Mouse (Mus musculus) thymus, adult 2 months (tissue): ENCODE data around the gene Glp2r.

ENCODE experiments used
- CTCF ChIP-seq: fragments of 200-500 bp; IDR thresholded peaks from 2 replicates; pipeline ENCODE4 v1.5.1; 2012; ENCODE audit warnings: mild to moderate bottlenecking, control low read depth, low read length, moderate library complexity, borderline replicate concordance; ENCODE audit not compliant: control insufficient read depth, poor library complexity, insufficient read depth; ENCODE audit errors: extremely low read depth
- POLR2A ChIP-seq: fragments of 200-500 bp; IDR thresholded peaks from 2 replicates; pipeline ENCODE4 v1.6.1; 2012; ENCODE audit warnings: mild to moderate bottlenecking, low read length, control low read depth, moderate library complexity; ENCODE audit not compliant: control insufficient read depth, poor library complexity, insufficient read depth; ENCODE audit errors: extremely low read depth

DNA sequence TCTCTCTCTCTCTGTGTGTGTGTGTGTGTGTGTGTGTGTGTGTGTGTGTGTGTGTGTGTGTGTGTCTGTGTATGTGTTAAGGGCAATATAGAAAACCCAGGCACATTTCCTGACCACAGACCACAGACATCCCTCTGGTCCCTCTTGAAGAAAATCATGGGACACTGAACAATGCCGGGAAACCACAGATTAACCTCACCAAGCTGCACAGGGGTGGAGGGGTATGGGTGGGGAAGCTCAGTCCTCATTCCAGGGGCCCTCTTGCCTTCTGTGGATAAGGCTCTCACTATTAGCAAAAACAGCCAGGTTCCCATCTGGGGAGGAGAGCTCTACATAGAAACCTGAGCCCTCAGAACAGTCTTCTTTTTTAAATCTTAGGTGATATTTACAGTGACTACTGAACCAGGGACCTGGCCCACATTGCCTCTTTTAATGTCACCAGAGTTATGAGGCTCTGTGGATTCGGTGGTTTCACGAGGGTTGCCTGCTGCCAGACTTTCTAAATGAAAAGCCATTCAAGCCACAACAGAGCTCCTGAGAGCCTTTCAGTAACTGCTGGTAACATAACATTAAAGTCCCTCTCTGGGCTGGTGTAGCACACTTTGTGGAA lies 137.2 kb downstream of the Glp2r start:
- TF ChIP-seq CTCF: no peak
- TF ChIP-seq POLR2A: no peak
